Mouse (Mus musculus) small intestine, adult 10 weeks (tissue): ENCODE measurements around the gene Gm15114. TPM values are rescaled to one million over a fixed set of nuclear protein-coding genes. Genes with fewer than 3 reads are reported as not detected.

Source experiments
- polyA plus RNA-seq: library from polyadenylated mRNA; stranded (reverse); fragments of 350-450 nt; fragmentation: Illumina TruSeq; extraction: RNeasy Lipid Tissue Mini Kit (QIAGEN cat#74804); gene quantifications from one replicate; pipeline ENCODE4 v1.2.3, GENCODE M21; 2014; ENCODE audit warnings: low replicate concordance

Gm15114 gene
- polyA plus RNA-seq, result not detected

GRCm38 (mm10) chrX:148488649-148489048 lies at the start of gene Gm15114:
TSS of gene Gm15114 (plus strand) at chrX:148488949.

Other genes starting within 250 kb of the Gm15114 start
- gene Gm8334, start 126.2 kb downstream of the Gm15114 start, polyA plus RNA-seq, result not detected
- gene Gm15127, start 174.6 kb downstream of the Gm15114 start, polyA plus RNA-seq, result not detected